ENCODE assay signal across 10 mouse cellular contexts in the genomic region with DNA sequence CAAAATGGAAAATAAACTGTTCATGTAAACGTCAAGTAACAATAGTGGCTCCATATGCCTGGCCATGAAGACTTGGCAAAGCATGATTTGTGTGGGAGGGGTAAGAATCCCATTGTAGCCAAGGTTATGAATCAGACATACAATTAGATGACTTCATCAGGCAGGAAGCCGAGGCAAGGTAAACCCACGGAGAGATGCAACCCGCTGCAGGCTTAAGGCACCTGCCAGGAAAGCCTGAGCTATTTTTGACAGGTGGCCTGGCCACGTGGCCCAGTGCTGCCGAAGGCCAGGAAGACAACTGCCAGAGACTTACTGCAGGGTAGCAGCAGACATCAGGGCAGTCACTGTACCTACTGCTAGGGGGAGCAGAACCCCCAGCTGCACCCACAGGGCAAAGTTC. TPM values are rescaled to one million over a fixed set of nuclear protein-coding genes. Genes with fewer than 3 reads are reported as not detected.
DNase-seq lines count a peak whose midpoint lies in the region; ATAC-seq and TF ChIP-seq lines count a peak whose summit lies in the region.
"Had no signal": no experiment of that assay in that cellular context is flagged by ENCODE, and none has a peak within 500 bp of the region (broad histone marks: within the 10 kb centered on the region; RNA-seq: fewer than 3 reads in every experiment).

No protein-coding gene starts in this region.

- H3K27me3 ChIP-seq in Patski = no peaks in the 10 kb centered on the region
- H3K27me3 ChIP-seq in limb, embryonic 10.5 days (ENCODE audit: low read depth, poor library complexity, severe bottlenecking) = no peaks in the 10 kb centered on the region
- H3K27me3 ChIP-seq: limb, embryonic 12.5 days had no signal

- no peaks in the 10 kb centered on the region for H3K9me3 ChIP-seq in limb, embryonic 10.5 days (replicated peaks)
- H3K9me3 ChIP-seq: limb, embryonic 12.5 days had no signal

- no peak for TF ChIP-seq CTCF in gastrocnemius, adult 2 months (IDR thresholded peaks at IDR 0.05)
- no peak for TF ChIP-seq CTCF in Patski (IDR thresholded peaks at IDR 0.05)

- CTCF ChIA-PET in Patski (lab: Charles Lee) = interaction anchor here (1.0 kb wide), 1 partner anchor 269 kb away, joined by 4 read pairs; the partner anchor contains the start of gene Atg16l1

- no peak overlapping the region for H3K27ac ChIP-seq in gastrocnemius, adult 2 months
- no peak overlapping the region for H3K27ac ChIP-seq in limb, embryonic 10.5 days
- H3K27ac ChIP-seq: limb, embryonic 12.5 days had no signal

- ATAC-seq in Patski = peak; percentile 35

- in situ Hi-C loops in Patski (cut with MboI; ENCODE audit: low pct_unique_long_range_greater_than_20kb) = no loop called here

- no peaks in the 10 kb centered on the region for H3K36me3 ChIP-seq in limb, embryonic 10.5 days
- H3K36me3 ChIP-seq: limb, embryonic 12.5 days had no signal

- peak; percentile 81 for DNase-seq in gastrocnemius, adult 2 months
- DNase-seq in gastrocnemius, postnatal 36 days = no peak
- peak; percentile 51 for DNase-seq in Patski (ENCODE audit: low read depth, low spot score)
- peak; percentile 44 for DNase-seq in gastrocnemius, postnatal 14 days
- peak; percentile 73 to 78 for DNase-seq in right cerebral cortex, postnatal 36 days (ENCODE audit: low spot score in 2 of 2)
- no peak for DNase-seq in lung, postnatal 36 days
- no peak for DNase-seq in testis, postnatal 10 days (ENCODE audit: low spot score)
- no peak for DNase-seq in limb, embryonic 10.5 days (ENCODE audit: low spot score)

- POLR2A ChIA-PET in Patski (lab: Charles Lee) = no interaction called here

- 82% methylated on average over 6 of the region's 6 CpGs for WGBS in limb, embryonic 10.5 days

- no peaks in the 10 kb centered on the region for H3K4me1 ChIP-seq in limb, embryonic 10.5 days

- intact Hi-C loops in gastrocnemius, adult 2 months (cut with DNase I) = no loop called here
- intact Hi-C loops in gastrocnemius, postnatal 36 days (cut with DNase I) = no loop called here
- intact Hi-C loops in gastrocnemius, postnatal 14 days (cut with DNase I; ENCODE audit: low total_unique reads) = no loop called here

- no peak overlapping the region for H3K4me3 ChIP-seq in gastrocnemius, adult 2 months
- H3K4me3 ChIP-seq in limb, embryonic 10.5 days = no peak overlapping the region
- H3K4me3 ChIP-seq: limb, embryonic 12.5 days had no signal

RNA-seq across cellular contexts. Expression of gene Snorc, which starts 16.3 kb away (rescaled TPM):
- not detected for total RNA-seq in gastrocnemius, adult 2 months (2021)
- total RNA-seq in gastrocnemius, postnatal 36 days (2021) = not detected
- polyA plus RNA-seq in Patski (2021) = not detected
- total RNA-seq in gastrocnemius, postnatal 14 days (2021) = not detected
- polyA plus RNA-seq in limb, embryonic 10.5 days (2016; fragmentation: Nextera tagmentation; extraction: Ambion mirVana) = not detected in 2 replicates
- total RNA-seq: gastrocnemius, adult 8-10 months had no signal

RNA-seq across cellular contexts. Expression of gene Neu2, which starts 23.3 kb away (rescaled TPM):
- 10 to 100 TPM in 1 of 2 experiments, 1 to 10 TPM in 1; 8.9 to 11.7 TPM for total RNA-seq in gastrocnemius, adult 2 months (2021)
- total RNA-seq in gastrocnemius, postnatal 36 days (2021) = 10 to 100 TPM in 1 of 2 experiments, 1 to 10 TPM in 1; 9.7 to 15.2 TPM
- polyA plus RNA-seq in Patski (2021) = 1.1 TPM
- total RNA-seq in gastrocnemius, postnatal 14 days (2021) = 10 to 100 TPM; 14.8 to 21.9 TPM
- polyA plus RNA-seq in limb, embryonic 10.5 days (2016; fragmentation: Nextera tagmentation; extraction: Ambion mirVana) = not detected in 2 replicates

Comparison
In these comparisons a context has a peak if more than half of its experiments do, and no peak if none do; other contexts are left out.
1. DNase-seq: peak in gastrocnemius, adult 2 months (single experiment), Patski (single experiment), gastrocnemius, postnatal 14 days (single experiment) and right cerebral cortex, postnatal 36 days (2 of 2); none in gastrocnemius, postnatal 36 days (0 of 2), lung, postnatal 36 days (single experiment), testis, postnatal 10 days (single experiment) and limb, embryonic 10.5 days (single experiment).